Mouse (Mus musculus): Measurements from ENCODE around the gene Calhm2.

The Calhm2 gene

GRCm38 (mm10) chr19:47137771-47138421 is at the start of gene Calhm2:
Calhm2 (minus strand) TSS chr19:47138294.
- no peak for DNase-seq

GRCm38 (mm10) chr19:47186514-47187275 is 48.6 kb upstream of the Calhm2 start:
- DNase-seq = peak; percentile 57

GRCm38 (mm10) chr19:47184736-47185135 is 46.6 kb upstream of the Calhm2 start:
- no peak for DNase-seq

DNA sequence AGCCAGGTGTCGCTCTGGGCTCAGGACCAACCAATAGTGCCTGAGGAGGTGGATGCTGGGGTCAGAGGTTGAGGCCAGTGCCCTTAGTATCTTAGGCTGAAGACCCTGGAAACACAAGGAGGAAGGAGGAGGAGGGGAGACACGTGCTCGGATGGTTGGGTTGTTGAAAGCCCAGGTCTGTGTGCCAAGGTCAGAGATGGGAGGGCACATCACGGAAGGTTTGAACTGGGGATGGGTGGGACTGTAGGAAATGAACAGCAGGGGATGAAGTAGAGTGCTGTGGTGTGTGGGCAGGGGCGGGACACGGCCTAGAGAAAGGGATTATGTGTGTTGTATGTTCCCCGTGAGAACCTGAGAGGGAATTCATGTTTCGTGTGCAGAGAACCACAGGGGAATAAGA is 46.1 kb upstream of the Calhm2 start:
- peak; percentile 34 for DNase-seq

GRCm38 (mm10) chr19:47180011-47180410 is 41.9 kb upstream of the Calhm2 start:
- peak; percentile 38 for DNase-seq

GRCm38 (mm10) chr19:47179272-47179809 is 41.2 kb upstream of the Calhm2 start:
- peak; percentile 81 for DNase-seq

DNA sequence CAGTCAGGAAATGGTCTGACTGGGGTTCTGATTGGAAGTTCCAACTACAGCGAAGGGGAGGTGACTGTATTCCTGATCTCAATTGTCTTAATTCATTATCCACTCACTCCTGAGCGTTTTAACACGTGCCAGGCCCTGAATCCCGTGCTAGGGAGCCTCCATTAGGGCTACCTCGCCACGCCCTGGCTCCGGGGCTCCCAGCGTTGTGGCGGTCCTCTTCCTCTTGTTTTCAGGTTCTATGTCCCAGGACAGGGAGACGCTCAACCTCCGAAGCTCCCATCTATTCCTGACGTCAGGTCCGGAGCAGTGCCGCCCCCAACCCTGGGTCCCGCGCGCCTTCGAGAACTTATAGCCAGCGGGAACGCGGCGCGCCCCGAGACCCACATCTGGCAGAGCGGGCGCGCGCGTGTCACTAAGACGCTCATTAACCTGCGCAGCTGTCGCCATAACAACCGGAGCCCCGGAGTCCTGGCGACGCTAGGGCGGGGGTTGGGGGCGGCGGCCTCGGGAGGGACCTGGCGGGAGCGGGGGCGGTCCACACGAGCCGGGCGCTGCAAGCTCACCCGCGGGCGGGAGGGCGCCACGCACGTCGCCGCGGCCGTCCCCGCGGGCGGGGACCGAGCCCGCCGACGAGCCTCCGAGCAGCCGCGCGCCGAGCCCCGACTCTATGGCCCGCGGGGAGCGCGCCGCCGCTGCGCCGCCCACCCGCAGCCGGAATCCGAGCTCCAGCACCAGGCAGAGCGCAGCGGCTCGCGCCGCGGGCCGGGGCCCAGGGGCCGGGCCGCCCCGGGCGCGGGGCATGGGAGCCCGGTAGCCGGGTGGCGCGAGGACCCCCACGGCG is 40.6 kb upstream of the Calhm2 start, which contains the start of gene Neurl1a:
Gene Neurl1a, plus strand, starts transcription at position 390 of the 841 bp plus-strand sequence.
- peak; percentile 81 for DNase-seq

GRCm38 (mm10) chr19:47178001-47178400 is 39.9 kb upstream of the Calhm2 start:
- peak; percentile 73 for DNase-seq

- DNase-seq = peak; percentile 21
Measured at GRCm38 (mm10) chr19:47176916-47177505, 38.9 kb upstream of the Calhm2 start.

DNA sequence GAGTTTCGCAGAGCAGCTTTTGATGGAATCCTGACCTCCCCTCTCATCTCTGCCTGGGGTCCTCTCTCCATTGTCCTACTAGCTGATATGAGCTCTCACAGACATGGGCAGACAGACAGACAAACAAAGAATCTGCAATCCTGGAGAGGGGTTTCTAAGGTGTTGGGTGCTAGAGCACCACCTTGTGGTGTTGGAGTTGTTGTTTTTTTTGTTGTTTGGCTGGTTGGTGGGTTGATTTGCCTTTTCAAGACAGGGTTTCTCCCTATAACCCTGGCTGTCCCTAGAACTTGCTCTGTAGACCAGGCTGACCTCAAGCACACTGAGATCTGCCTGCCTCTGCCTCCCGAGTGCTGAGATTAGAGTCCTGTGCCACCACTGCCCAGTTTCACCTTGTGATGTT is 37.4 kb upstream of the Calhm2 start:
- DNase-seq = no peak

- DNase-seq = peak; percentile 56
Measured at GRCm38 (mm10) chr19:47174515-47174914, 36.4 kb upstream of the Calhm2 start.

- peak; percentile 72 for DNase-seq
Measured at GRCm38 (mm10) chr19:47168793-47169412, 30.8 kb upstream of the Calhm2 start.

- peak; percentile 27 for DNase-seq
Measured at GRCm38 (mm10) chr19:47168223-47168622, 30.1 kb upstream of the Calhm2 start.

- peak; percentile 10 for DNase-seq
Measured at GRCm38 (mm10) chr19:47167617-47168214, 29.6 kb upstream of the Calhm2 start.

GRCm38 (mm10) chr19:47166758-47167157 is 28.7 kb upstream of the Calhm2 start:
- no peak for DNase-seq

GRCm38 (mm10) chr19:47163176-47163744 is 25.2 kb upstream of the Calhm2 start:
- DNase-seq = no peak

GRCm38 (mm10) chr19:47161669-47162068 is 23.6 kb upstream of the Calhm2 start:
- DNase-seq = no peak

- DNase-seq = no peak
Measured at GRCm38 (mm10) chr19:47157664-47158063, 19.6 kb upstream of the Calhm2 start, which contains the start of gene Calhm3. Calhm3 (minus strand) TSS chr19:47157764.

DNA sequence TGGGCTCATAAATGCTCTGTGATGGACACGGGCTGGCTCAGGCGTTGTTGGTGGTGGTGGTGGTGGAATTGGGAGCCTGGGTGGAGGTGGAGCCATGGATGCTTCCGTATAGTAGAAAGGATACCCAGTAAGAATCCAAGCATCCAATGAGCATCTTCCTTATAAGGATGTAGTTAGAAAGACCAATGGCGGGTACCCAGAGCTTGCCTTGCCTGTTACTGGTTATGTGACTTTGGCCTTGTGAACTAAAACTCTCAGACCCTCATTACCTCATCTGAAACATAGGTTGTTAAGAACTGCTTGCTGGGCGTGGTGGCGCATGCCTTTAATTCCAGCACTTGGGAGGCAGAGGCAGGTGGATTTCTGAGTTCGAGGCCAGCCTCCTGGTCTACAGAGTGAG is 15.7 kb upstream of the Calhm2 start:
- no peak for DNase-seq

- DNase-seq = no peak
Measured at GRCm38 (mm10) chr19:47152062-47152369, 13.9 kb upstream of the Calhm2 start.

DNA sequence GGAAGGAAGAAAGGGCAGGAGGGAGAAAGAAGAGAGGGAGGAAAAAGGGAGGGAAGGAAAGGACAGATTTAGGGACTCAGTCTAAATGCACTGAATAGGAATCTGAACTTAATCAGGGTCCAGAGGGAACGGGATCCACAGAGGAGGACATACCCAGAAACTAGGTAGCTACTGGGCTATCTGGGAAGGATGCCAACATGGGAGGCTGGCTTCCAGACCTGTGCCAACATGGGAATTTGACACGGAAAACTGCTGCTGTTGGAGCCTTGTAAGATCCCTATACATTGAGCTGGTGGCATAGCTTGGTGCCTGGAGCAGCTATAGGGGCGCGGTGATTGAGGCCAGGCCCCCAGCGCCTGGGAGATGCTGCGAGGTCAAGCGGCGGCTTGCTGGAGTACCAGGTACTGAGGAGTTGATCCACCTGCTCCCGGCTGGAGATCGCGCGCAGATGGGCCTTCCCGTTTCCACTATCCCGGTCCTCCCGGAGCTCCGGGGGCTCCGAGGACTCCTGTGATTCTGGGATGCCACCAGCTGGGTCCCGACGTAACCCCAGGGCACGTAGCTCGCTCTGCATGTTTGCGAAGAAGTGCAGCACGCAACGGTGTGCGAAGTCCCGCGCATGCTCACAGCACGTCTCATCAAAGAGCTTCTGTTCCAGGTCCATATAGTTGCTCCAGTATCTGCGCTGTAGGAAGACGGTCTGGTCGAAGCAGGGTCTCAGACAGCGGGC is 13.4 kb upstream of the Calhm2 start:
- DNase-seq = peak; percentile 45

Measured in cerebellum, adult 11-12 months (tissue).